Mouse (Mus musculus) kidney, embryonic 16.5 days (tissue): ENCODE measurements around the gene Npas3. TPM values are rescaled to one million over a fixed set of nuclear protein-coding genes. Genes with fewer than 3 reads are reported as not detected.

Experiments used
- ATAC-seq: fragments of 200-750 bp; cut with Nextera tagmentation; 2 replicates; pipeline ENCODE4 v1.8.0; 2017; ENCODE audit warnings: moderate TSS enrichment; ENCODE audit not compliant: low FRiP score, low TSS enrichment
- H3K27ac ChIP-seq: fragments of 300-500 bp; sonication (generic); 2 replicates; pipeline ENCODE4 v1.5.1; 2014; ENCODE audit warnings: low read length
- H3K27me3 ChIP-seq: fragments of 300-500 bp; sonication (generic); 2 replicates; pipeline ENCODE4 v1.6.1; 2014; ENCODE audit warnings: low read length, control low read depth, mixed read lengths; ENCODE audit not compliant: insufficient read depth
- H3K36me3 ChIP-seq: fragments of 300-500 bp; sonication (generic); 2 replicates; pipeline ENCODE4 v1.6.1; 2014; ENCODE audit warnings: low read length, control low read depth, mixed read lengths; ENCODE audit not compliant: insufficient read depth
- H3K4me1 ChIP-seq: fragments of 300-500 bp; sonication (generic); 2 replicates; pipeline ENCODE4 v1.6.1; 2014; ENCODE audit warnings: low read length, control low read depth, mixed read lengths; ENCODE audit not compliant: insufficient read depth
- H3K4me2 ChIP-seq: fragments of 300-500 bp; sonication (generic); replicated peaks from 2 replicates; pipeline ENCODE4 v1.6.1; 2014; ENCODE audit warnings: low read depth, low read length
- H3K4me3 ChIP-seq: fragments of 300-500 bp; sonication (generic); 2 replicates; pipeline ENCODE4 v1.5.1; 2014; ENCODE audit warnings: mild to moderate bottlenecking, low read length
- H3K9ac ChIP-seq: fragments of 300-500 bp; sonication (generic); replicated peaks from 2 replicates; pipeline ENCODE4 v1.6.1; 2014; ENCODE audit warnings: low read length
- H3K9me3 ChIP-seq: fragments of 300-500 bp; sonication (generic); 2 replicates; pipeline ENCODE4 v1.6.1; 2016; ENCODE audit warnings: low read length, control low read depth
- WGBS: fragments of 180-500 bp; shearing (Covaris S2); extraction: QIAGEN DNeasy Blood & Tissue Kit; methylation state at CpG from one replicate; pipeline ENCODE4 v1.1.7; 2014; 5-methylcytosine and 5-hydroxymethylcytosine counted together
- polyA plus RNA-seq: library from polyadenylated mRNA; unstranded; fragments of >200 nt; fragmentation: Nextera tagmentation; extraction: Ambion mirVana; gene quantifications from 2 replicates; pipeline ENCODE4 v1.2.1, GENCODE M21; 2015

Npas3 gene
- polyA plus RNA-seq, 1 experiment from 2014 or later, result 0.92 TPM

- WGBS, result 73% methylated on average over 5 of the region's 5 CpGs
- Histone ChIP-seq H3K4me3 (no peak overlapping the region), H3K9me3 (no peaks in the 10 kb centered on the region), H3K27ac (no peak overlapping the region), H3K9ac (no peak overlapping the region), H3K27me3 (no peaks in the 10 kb centered on the region), H3K4me1 (no peaks in the 10 kb centered on the region), H3K36me3 (no peaks in the 10 kb centered on the region), H3K4me2 (no peak overlapping the region)
- ATAC-seq, result no peak
These were observed 274.2 kb downstream of the Npas3 start for GRCm38 (mm10) chr12:53522631-53523030.

- H3K36me3 ChIP-seq, result no peaks in the 10 kb centered on the region
- 88% methylated on average over 3 of the region's 3 CpGs for WGBS
- H3K4me3 ChIP-seq, result no peak overlapping the region
- H3K9ac ChIP-seq, result no peak overlapping the region
- H3K4me1 ChIP-seq, result no peaks in the 10 kb centered on the region
- no peak for ATAC-seq
- no peak overlapping the region for H3K4me2 ChIP-seq
- no peaks in the 10 kb centered on the region for H3K9me3 ChIP-seq
- H3K27ac ChIP-seq, result no peak overlapping the region
- H3K27me3 ChIP-seq, result no peaks in the 10 kb centered on the region
These were observed 278.6 kb downstream of the Npas3 start for GRCm38 (mm10) chr12:53527046-53527445.

- Histone ChIP-seq H3K36me3 (no peaks in the 10 kb centered on the region), H3K4me1 (no peaks in the 10 kb centered on the region), H3K9me3 (no peaks in the 10 kb centered on the region), H3K4me2 (no peak overlapping the region), H3K4me3 (no peak overlapping the region), H3K27ac (no peak overlapping the region), H3K27me3 (no peaks in the 10 kb centered on the region), H3K9ac (no peak overlapping the region)
- no peak for ATAC-seq
- 93% methylated on average over 2 of the region's 2 CpGs for WGBS
These were observed 280.9 kb downstream of the Npas3 start for GRCm38 (mm10) chr12:53529345-53529744.

- Histone ChIP-seq H3K9ac (no peak overlapping the region), H3K4me3 (no peak overlapping the region), H3K27me3 (no peaks in the 10 kb centered on the region), H3K4me2 (no peak overlapping the region), H3K4me1 (no peaks in the 10 kb centered on the region), H3K27ac (no peak overlapping the region), H3K9me3 (no peaks in the 10 kb centered on the region), H3K36me3 (no peaks in the 10 kb centered on the region)
- no peak for ATAC-seq
- WGBS, result 67% methylated on average over 5 of the region's 5 CpGs
These were observed 288.3 kb downstream of the Npas3 start for GRCm38 (mm10) chr12:53536816-53537215.

- no peak for ATAC-seq
- Histone ChIP-seq H3K9ac (no peak overlapping the region), H3K27me3 (no peaks in the 10 kb centered on the region), H3K4me2 (no peak overlapping the region), H3K9me3 (no peaks in the 10 kb centered on the region), H3K4me3 (no peak overlapping the region), H3K4me1 (no peaks in the 10 kb centered on the region), H3K27ac (no peak overlapping the region), H3K36me3 (no peaks in the 10 kb centered on the region)
- WGBS, result 92% methylated on average over 2 of the region's 2 CpGs
These were observed 307.9 kb downstream of the Npas3 start for GRCm38 (mm10) chr12:53556359-53556758.

GRCm38 (mm10) chr12:53558259-53558658, 309.8 kb downstream of the Npas3 start:
- Histone ChIP-seq H3K4me1 (no peaks in the 10 kb centered on the region), H3K4me2 (no peak overlapping the region), H3K36me3 (no peaks in the 10 kb centered on the region), H3K27ac (no peak overlapping the region), H3K9me3 (no peaks in the 10 kb centered on the region), H3K9ac (no peak overlapping the region), H3K4me3 (no peak overlapping the region), H3K27me3 (no peaks in the 10 kb centered on the region)
- 74% methylated on average over 1 of the region's 1 CpGs for WGBS
- no peak for ATAC-seq

GRCm38 (mm10) chr12:53566712-53567387, 318.4 kb downstream of the Npas3 start:
- no peak for ATAC-seq
- WGBS, result 77% methylated on average over 12 of the region's 12 CpGs

GRCm38 (mm10) chr12:53581181-53581580, 332.7 kb downstream of the Npas3 start:
- WGBS, result 89% methylated on average over 5 of the region's 5 CpGs
- H3K27me3 ChIP-seq, result no peaks in the 10 kb centered on the region
- ATAC-seq, result no peak
- no peak overlapping the region for H3K4me3 ChIP-seq
- no peaks in the 10 kb centered on the region for H3K4me1 ChIP-seq
- H3K9ac ChIP-seq, result no peak overlapping the region
- no peaks in the 10 kb centered on the region for H3K36me3 ChIP-seq
- H3K27ac ChIP-seq, result no peak overlapping the region
- H3K9me3 ChIP-seq, result no peaks in the 10 kb centered on the region
- H3K4me2 ChIP-seq, result no peak overlapping the region

More at GRCm38 (mm10) chr12:53566712-53567387, 318.4 kb downstream of the Npas3 start:
- no peaks in the 10 kb centered on the region for H3K27me3 ChIP-seq
- H3K27ac ChIP-seq, result no peak overlapping the region
- no peak overlapping the region for H3K4me2 ChIP-seq
- H3K4me3 ChIP-seq, result no peak overlapping the region
- H3K9me3 ChIP-seq, result no peaks in the 10 kb centered on the region
- no peaks in the 10 kb centered on the region for H3K4me1 ChIP-seq
- H3K9ac ChIP-seq, result no peak overlapping the region
- no peaks in the 10 kb centered on the region for H3K36me3 ChIP-seq

- whole genome bisulfite sequencing, result 82% methylated on average over 5 of the region's 5 CpGs
- H3K27ac ChIP-seq, result no peak overlapping the region
- no peak for ATAC-seq
- H3K36me3 ChIP-seq, result no peaks in the 10 kb centered on the region
- no peaks in the 10 kb centered on the region for H3K9me3 ChIP-seq
- H3K9ac ChIP-seq, result no peak overlapping the region
- H3K4me2 ChIP-seq, result no peak overlapping the region
- no peak overlapping the region for H3K4me3 ChIP-seq
- 0 out of 2 replicates have a peak, but pooled peaks cover 6% of the 10 kb centered on the region for H3K4me1 ChIP-seq
- no peaks in the 10 kb centered on the region for H3K27me3 ChIP-seq
These were observed 338.8 kb downstream of the Npas3 start for GRCm38 (mm10) chr12:53587249-53587648.

GRCm38 (mm10) chr12:53587691-53588504, 339.4 kb downstream of the Npas3 start:
- no peak overlapping the region for H3K4me3 ChIP-seq
- no peaks in the 10 kb centered on the region for H3K27me3 ChIP-seq
- 0 out of 2 replicates have a peak, but pooled peaks cover 6% of the 10 kb centered on the region for H3K4me1 ChIP-seq
- no peak overlapping the region for H3K4me2 ChIP-seq
- 76% methylated on average over 19 of the region's 19 CpGs for WGBS
- H3K9ac ChIP-seq, result no peak overlapping the region
- no peaks in the 10 kb centered on the region for H3K36me3 ChIP-seq
- no peak overlapping the region for H3K27ac ChIP-seq
- no peak for ATAC-seq
- no peaks in the 10 kb centered on the region for H3K9me3 ChIP-seq
